Mouse (Mus musculus): ENCODE data around the gene Nfkbie.

GRCm38 (mm10) chr17:45591701-45592605, 36.5 kb downstream of the Nfkbie start:
- no peak for TF ChIP-seq CTCF (IDR thresholded peaks at IDR 0.05; ENCODE audit: extremely low read depth, insufficient read depth, low read length)
- TF ChIP-seq POLR2A (IDR thresholded peaks at IDR 0.05; ENCODE audit: extremely low read depth, insufficient read depth, low read length): 0 out of 2 replicates have a peak, but pooled peaks have one; percentile 11

Measured in cortical plate, adult 2 months (tissue).